Mouse (Mus musculus): ENCODE data around the gene Ccar1. TPM values are rescaled to one million over a fixed set of nuclear protein-coding genes. Genes with fewer than 3 reads are reported as not detected.
"Not testable (repeated sequence)": the region's sequence is repeated elsewhere in the genome, so short reads cannot be mapped to it uniquely, and the experiment has no call there.

Ccar1 gene
- total and polyA plus RNA-seq, 2 experiments from 2014 or later: 49.9 to 78.5 TPM

DNA sequence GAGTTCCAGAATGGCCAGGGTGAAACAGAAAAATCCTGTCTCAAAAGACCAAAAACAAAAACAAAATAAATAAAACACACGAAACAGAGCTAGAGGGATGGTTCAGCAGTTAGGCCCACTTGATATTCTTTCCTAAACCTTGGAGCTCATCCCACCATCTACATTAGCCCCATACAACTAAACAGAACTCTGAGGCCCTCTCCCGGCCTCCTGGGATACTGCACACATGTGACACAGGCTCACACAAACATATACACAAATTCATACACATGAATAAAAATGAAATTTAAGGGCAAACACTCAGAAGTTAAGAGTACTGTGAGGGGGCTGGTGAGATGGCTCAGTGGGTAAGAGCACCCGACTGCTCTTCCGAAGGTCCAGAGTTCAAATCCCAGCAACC, 2.1 kb upstream of the Ccar1 start:
- peaks cover 9% of the 10 kb centered on the region for H3K36me3 ChIP-seq (ENCODE audit: insufficient read depth, low read length)
- ATAC-seq (ENCODE audit: low FRiP score) (no peak), DNase-seq (ENCODE audit: low spot score) (no peak)
- H3K9me3 ChIP-seq (ENCODE audit: low read length): no peaks in the 10 kb centered on the region
- no peak overlapping the region for H3K4me2 ChIP-seq (ENCODE audit: low read depth, low read length, poor library complexity, severe bottlenecking)
- H3K4me1 ChIP-seq (ENCODE audit: insufficient read depth, low read length): no peaks in the 10 kb centered on the region
- H3K27me3 ChIP-seq (ENCODE audit: insufficient read depth, low read length): no peaks in the 10 kb centered on the region
- H3K27ac ChIP-seq (ENCODE audit: low read depth, low read length): no peak overlapping the region
- H3K4me3 ChIP-seq (ENCODE audit: low read depth, low read length): no peak overlapping the region
- no peak for TF ChIP-seq CTCF (IDR thresholded peaks at IDR 0.05)
- 97% methylated on average over 4 of the region's 4 CpGs for WGBS
- H3K9ac ChIP-seq (replicated peaks; ENCODE audit: low read length, poor library complexity, severe bottlenecking): no peak overlapping the region

DNA sequence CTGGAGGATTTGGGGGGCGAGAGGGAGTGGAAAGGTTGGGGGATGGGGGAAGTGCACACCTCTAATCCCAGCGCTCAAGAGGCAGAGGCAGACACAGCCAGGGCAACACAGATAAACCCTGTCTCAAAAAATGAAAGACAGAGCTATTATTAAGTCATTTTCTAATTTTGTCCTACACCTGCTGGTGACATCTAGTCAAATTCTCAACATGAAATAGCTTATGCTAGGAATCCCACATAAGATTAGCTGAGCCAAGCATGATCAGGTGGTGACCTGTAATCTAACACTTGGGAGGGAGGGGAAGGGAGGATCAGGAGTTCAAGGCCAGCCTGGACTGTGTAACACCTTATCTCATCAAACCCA, 986 bp upstream of the Ccar1 start:
- Histone ChIP-seq H3K36me3 (ENCODE audit: insufficient read depth, low read length) (peaks cover 18% of the 10 kb centered on the region), H3K4me3 (ENCODE audit: low read depth, low read length) (peak overlapping the region; percentile 97; the same call in 1 of the 2 replicates), H3K27ac (ENCODE audit: low read depth, low read length) (peak overlapping the region; percentile 93), H3K9me3 (ENCODE audit: low read length) (no peaks in the 10 kb centered on the region), H3K4me1 (ENCODE audit: insufficient read depth, low read length) (no peaks in the 10 kb centered on the region), H3K9ac (replicated peaks; ENCODE audit: low read length, poor library complexity, severe bottlenecking) (peak overlapping the region; percentile 50), H3K27me3 (ENCODE audit: insufficient read depth, low read length) (no peaks in the 10 kb centered on the region), H3K4me2 (ENCODE audit: low read depth, low read length, poor library complexity, severe bottlenecking) (peak overlapping the region; percentile 63)
- ATAC-seq (ENCODE audit: low FRiP score) (peak; percentile 6; the same call in 1 of the 2 replicates), DNase-seq (ENCODE audit: low spot score) (no peak)
- TF ChIP-seq CTCF (IDR thresholded peaks at IDR 0.05): 0 out of 2 replicates have a peak, but pooled peaks have one; percentile 12
- 25% methylated on average over 2 of the region's 2 CpGs for WGBS

DNA sequence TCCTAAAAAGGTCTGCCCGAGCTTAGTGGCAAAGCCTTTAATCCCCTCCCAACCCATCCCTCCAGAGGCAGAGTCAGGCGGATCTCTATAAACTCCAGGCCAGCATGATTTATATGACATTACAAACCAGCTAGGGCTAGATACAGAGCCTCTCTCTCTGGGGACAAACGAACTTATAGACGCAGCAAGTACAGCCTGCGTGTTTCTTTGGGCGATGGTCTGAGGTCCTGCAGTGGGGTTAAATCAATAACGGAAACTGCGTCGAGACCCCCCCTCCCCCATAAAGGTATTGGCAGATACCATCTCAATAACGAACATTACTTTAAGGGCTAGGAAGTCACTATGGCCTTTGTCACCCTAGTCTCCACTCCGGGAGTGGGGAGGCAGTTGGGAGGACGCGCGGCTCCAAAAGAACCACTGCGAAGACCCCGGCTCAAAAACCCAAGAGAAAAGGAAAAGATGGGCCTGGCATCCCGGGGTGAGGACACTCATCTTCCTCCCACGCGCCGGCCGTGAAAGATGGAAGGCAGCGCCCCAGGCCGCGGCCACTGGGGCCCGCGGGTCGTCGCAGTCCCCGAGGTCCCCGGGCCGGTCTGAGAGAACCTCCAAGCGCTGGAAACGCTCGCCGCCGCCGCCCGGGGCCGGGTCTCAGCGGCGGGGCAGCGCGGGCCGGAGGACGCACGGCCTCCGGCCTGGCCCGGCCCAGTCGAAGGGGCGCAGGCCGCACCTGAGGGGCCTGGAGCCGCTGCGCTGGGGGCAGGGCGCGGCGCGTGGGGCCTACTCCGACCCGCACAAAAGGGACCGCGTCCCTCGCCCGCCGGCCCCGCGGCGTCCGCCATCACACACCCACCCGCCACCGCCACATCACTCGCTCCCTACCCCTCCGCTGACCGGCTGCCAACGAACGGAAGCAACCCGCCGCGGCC, 572 bp downstream of the Ccar1 start:
- H3K4me1 ChIP-seq (ENCODE audit: insufficient read depth, low read length): no peaks in the 10 kb centered on the region
- H3K4me2 ChIP-seq (ENCODE audit: low read depth, low read length, poor library complexity, severe bottlenecking): peak overlapping the region; percentile 63
- 1% methylated on average over 68 of the region's 78 CpGs for WGBS
- H3K27me3 ChIP-seq (ENCODE audit: insufficient read depth, low read length): no peaks in the 10 kb centered on the region
- ATAC-seq (ENCODE audit: low FRiP score): peak; percentile 79
- DNase-seq (ENCODE audit: low spot score): peak; percentile 19
- TF ChIP-seq CTCF (IDR thresholded peaks at IDR 0.05): no peak
- H3K9ac ChIP-seq (replicated peaks; ENCODE audit: low read length, poor library complexity, severe bottlenecking): peak overlapping the region; percentile 95
- H3K27ac ChIP-seq (ENCODE audit: low read depth, low read length): peak overlapping the region; percentile 93
- H3K4me3 ChIP-seq (ENCODE audit: low read depth, low read length): peak overlapping the region; percentile 97
- H3K9me3 ChIP-seq (ENCODE audit: low read length): no peaks in the 10 kb centered on the region
- peaks cover 30% of the 10 kb centered on the region for H3K36me3 ChIP-seq (ENCODE audit: insufficient read depth, low read length)

- not testable (repeated sequence) for H3K4me1 ChIP-seq (ENCODE audit: insufficient read depth, low read length); H3K9me3 ChIP-seq (ENCODE audit: low read length); H3K4me3 ChIP-seq (ENCODE audit: low read depth, low read length); H3K27ac ChIP-seq (ENCODE audit: low read depth, low read length); DNase-seq (ENCODE audit: low spot score); H3K4me2 ChIP-seq (ENCODE audit: low read depth, low read length, poor library complexity, severe bottlenecking); H3K9ac ChIP-seq (replicated peaks; ENCODE audit: low read length, poor library complexity, severe bottlenecking); H3K27me3 ChIP-seq (ENCODE audit: insufficient read depth, low read length); ATAC-seq (ENCODE audit: low FRiP score)
- peaks cover 62% of the 10 kb centered on the region for H3K36me3 ChIP-seq (ENCODE audit: insufficient read depth, low read length)
- 93% methylated on average over 1 of the region's 1 CpGs for WGBS
These were observed 10.3 kb downstream of the Ccar1 start for GRCm38 (mm10) chr10:62781776-62782175.

DNA sequence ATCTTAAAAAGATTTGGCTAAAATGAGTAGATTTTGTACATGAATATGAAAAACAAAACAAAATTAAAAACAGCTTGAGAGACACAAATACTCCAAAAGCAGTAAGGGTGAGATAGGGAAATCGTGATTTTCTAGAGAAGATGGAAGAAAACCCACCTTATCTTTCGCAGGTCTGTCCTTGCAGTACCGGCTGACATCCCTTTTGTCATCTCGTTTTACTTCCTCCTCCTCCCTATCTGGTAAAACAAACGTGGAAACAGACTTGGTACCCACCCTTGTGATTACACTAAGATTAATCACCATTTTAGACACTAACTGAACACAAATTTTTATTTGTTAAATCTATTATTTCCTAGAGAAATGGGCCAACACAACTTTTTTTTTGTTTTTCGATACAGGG, 41.3 kb downstream of the Ccar1 start:
- no peak overlapping the region for H3K9ac ChIP-seq (replicated peaks; ENCODE audit: low read length, poor library complexity, severe bottlenecking)
- H3K36me3 ChIP-seq (ENCODE audit: insufficient read depth, low read length): peaks cover 55% of the 10 kb centered on the region
- ATAC-seq (ENCODE audit: low FRiP score): no peak
- no peak overlapping the region for H3K27ac ChIP-seq (ENCODE audit: low read depth, low read length)
- no peak for DNase-seq (ENCODE audit: low spot score)
- no peaks in the 10 kb centered on the region for H3K9me3 ChIP-seq (ENCODE audit: low read length)
- H3K4me3 ChIP-seq (ENCODE audit: low read depth, low read length): no peak overlapping the region
- no peak overlapping the region for H3K4me2 ChIP-seq (ENCODE audit: low read depth, low read length, poor library complexity, severe bottlenecking)
- H3K4me1 ChIP-seq (ENCODE audit: insufficient read depth, low read length): no peaks in the 10 kb centered on the region
- 87% methylated on average over 6 of the region's 6 CpGs for WGBS
- no peaks in the 10 kb centered on the region for H3K27me3 ChIP-seq (ENCODE audit: insufficient read depth, low read length)
- TF ChIP-seq CTCF (IDR thresholded peaks at IDR 0.05): no peak

Measured in midbrain, postnatal 0 days (tissue).